Mouse (Mus musculus): Measurements from ENCODE around the gene Ffar4. TPM values are rescaled to one million over a fixed set of nuclear protein-coding genes. Genes with fewer than 3 reads are reported as not detected.

The Ffar4 gene
- polyA plus RNA-seq, 1 experiment from 2014 or later: not detected

DNA sequence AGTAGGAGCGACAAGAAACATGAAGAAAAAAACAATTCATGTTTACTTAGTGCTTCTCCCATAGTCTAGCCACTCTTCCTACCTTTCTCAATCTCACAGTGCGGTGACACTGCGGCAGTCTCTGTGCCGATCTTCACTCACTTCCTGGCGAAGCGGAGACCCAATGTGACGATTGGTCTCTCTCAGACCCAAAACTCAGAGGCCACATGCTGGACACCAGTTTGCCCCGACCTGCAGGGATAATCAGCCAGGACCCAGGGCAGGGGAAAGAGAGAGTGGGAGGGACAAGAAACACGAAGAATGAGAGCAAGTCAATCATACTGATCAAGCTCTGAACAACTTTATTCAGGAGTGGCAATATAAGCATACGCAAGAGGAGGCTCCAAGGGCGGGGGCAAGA is 21.8 kb upstream of the Ffar4 start:
- ATAC-seq (ENCODE audit: low FRiP score, low read depth): no peak

DNA sequence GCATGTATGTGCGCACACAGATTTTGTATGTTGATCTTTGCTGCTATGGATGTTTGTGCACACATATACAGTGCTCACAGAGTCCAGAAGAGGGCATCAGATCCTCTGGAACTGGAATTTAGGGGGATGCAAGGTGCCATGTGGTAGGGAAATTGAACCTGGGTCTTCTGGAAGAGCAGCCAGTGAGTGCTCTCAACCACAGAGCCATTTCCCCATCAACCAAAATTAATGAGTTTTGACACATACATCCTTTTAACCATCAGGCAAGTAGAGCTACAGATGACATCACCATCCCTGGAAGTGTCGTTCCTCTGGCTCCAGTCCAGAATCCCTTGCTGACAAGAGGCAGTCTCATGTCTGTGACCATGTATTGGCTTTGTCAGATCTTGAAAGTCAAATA is 20.6 kb upstream of the Ffar4 start:
- WGBS: 87% methylated on average over 2 of the region's 2 CpGs
- H3K9me3 ChIP-seq: no peaks in the 10 kb centered on the region
- H3K4me2 ChIP-seq (replicated peaks): no peak overlapping the region
- H3K4me3 ChIP-seq: no peak overlapping the region
- no peak for ATAC-seq (ENCODE audit: low FRiP score, low read depth)
- no peaks in the 10 kb centered on the region for H3K27me3 ChIP-seq
- peaks cover 22% of the 10 kb centered on the region for H3K36me3 ChIP-seq
- H3K27ac ChIP-seq (replicated peaks): no peak overlapping the region
- no peaks in the 10 kb centered on the region for H3K4me1 ChIP-seq
- no peak overlapping the region for H3K9ac ChIP-seq (replicated peaks)

More for the DNA sequence above, 21.8 kb upstream of the Ffar4 start:
- no peak overlapping the region for H3K4me3 ChIP-seq
- H3K27me3 ChIP-seq: no peaks in the 10 kb centered on the region
- H3K9ac ChIP-seq (replicated peaks): no peak overlapping the region
- no peaks in the 10 kb centered on the region for H3K9me3 ChIP-seq
- no peak overlapping the region for H3K27ac ChIP-seq (replicated peaks)
- H3K36me3 ChIP-seq: peaks cover 34% of the 10 kb centered on the region
- H3K4me2 ChIP-seq (replicated peaks): no peak overlapping the region
- 83% methylated on average over 11 of the region's 11 CpGs for WGBS
- no peaks in the 10 kb centered on the region for H3K4me1 ChIP-seq

DNA sequence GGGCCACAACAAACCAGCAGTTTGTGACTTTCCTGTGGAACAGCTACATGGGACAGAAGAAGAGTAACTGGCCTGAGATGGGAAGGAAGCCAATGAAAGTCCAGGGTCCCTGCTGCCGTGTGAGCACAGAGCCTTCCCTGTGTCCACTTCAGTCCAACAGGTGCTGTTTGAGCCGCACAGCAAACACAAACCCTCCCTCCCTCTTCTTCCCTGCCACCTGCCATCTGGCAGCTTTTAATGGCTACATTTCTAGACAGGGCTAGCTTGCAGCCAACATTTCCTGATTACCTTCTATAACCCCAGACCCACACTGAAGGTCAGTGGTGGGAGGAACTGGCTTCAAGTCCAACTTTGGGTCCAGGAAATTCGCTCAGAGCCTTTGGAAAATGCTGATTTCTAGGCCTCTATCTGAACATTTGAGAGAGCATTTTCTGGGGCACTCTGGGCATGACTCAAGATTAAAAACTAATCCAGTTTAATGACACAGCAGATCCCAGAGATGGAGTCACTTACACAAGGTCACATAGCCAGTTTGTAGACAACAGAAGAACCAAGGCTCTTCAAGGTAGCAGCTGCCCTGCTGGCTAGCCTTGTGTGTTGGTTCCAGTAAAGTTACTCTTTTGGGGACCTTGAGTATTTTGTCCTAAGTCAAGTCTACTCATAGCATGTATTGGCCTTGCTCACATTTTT is 18.9 kb upstream of the Ffar4 start:
- ATAC-seq (ENCODE audit: low FRiP score, low read depth): no peak
- Histone ChIP-seq H3K27ac (replicated peaks) (no peak overlapping the region), H3K36me3 (peaks cover 7% of the 10 kb centered on the region), H3K9ac (replicated peaks) (no peak overlapping the region), H3K4me3 (no peak overlapping the region), H3K4me2 (replicated peaks) (no peak overlapping the region), H3K9me3 (no peaks in the 10 kb centered on the region), H3K27me3 (no peaks in the 10 kb centered on the region), H3K4me1 (no peaks in the 10 kb centered on the region)
- WGBS: 78% methylated on average over 3 of the region's 3 CpGs

DNA sequence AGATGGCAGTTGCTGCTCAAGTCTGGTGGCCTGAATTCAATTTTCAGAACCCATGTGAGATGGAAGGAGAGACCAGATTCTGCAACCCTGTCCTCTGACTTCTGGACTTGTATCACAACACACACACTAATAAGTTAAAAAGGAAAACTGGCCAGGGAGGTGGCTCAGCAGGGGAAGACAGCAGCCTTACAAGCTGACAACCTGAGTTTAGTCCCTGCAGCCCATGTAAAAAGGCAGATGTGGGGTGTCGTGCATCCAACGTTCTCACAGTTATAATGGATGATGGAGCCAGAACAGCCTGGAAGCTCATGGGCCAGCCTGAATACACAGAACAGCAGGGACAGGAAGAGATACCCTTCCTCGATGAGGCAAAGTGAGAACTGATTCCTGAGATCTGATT is 15.5 kb upstream of the Ffar4 start:
- H3K27me3 ChIP-seq: no peaks in the 10 kb centered on the region
- no peak overlapping the region for H3K4me3 ChIP-seq
- no peaks in the 10 kb centered on the region for H3K36me3 ChIP-seq
- no peaks in the 10 kb centered on the region for H3K9me3 ChIP-seq
- no peaks in the 10 kb centered on the region for H3K4me1 ChIP-seq
- H3K27ac ChIP-seq (replicated peaks): no peak overlapping the region
- ATAC-seq (ENCODE audit: low FRiP score, low read depth): no peak
- no peak overlapping the region for H3K4me2 ChIP-seq (replicated peaks)
- no peak overlapping the region for H3K9ac ChIP-seq (replicated peaks)
- WGBS: 82% methylated on average over 3 of the region's 3 CpGs

DNA sequence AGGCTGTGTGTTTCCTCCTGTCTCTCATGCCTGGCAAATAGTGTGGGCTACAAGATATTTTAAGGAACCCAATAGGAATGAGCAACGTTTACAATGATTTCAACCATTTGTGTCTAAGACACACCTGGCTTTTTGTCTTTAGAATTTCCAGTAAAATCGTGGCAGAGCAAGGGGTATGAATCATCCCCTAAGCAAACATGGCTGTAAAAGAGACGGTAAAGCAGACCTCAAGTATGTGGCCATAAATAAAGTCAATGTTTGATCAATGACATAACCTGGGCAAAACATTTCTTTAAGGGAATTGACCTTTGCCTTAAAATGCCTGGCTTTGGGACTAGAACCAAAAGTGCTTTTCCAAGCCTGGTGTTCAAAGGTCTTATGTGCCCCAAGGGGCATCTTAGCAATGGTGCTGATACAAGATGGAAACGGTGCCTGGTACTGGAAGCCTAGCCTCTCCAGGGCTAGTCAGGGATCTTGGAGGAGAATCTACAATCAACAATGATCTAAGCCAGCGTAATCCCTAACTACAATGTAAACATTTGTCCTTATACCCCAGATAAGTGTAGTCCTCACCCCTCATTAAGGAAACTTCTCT is 13.8 kb upstream of the Ffar4 start:
- WGBS: 82% methylated on average over 5 of the region's 5 CpGs
- H3K36me3 ChIP-seq: no peaks in the 10 kb centered on the region
- H3K27ac ChIP-seq (replicated peaks): no peak overlapping the region

DNA sequence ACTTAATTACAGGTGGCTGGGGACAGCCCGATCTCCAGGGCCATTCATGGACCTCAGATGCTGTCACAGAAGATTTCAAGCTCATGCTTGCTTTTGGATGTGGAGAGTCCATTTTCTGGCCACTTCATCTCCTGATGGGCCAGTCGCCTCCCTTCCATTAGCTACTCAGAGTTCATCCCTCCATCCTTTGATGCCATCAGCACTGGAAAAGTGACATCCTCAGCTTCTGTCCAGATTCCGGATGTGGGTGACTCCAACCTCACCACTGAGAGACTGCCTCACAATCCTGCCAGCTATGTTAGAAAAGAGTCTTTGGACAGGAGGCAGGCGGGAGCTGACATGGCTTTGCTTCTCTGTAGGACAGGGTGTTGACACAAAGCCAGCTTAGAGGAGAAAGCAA is 11.0 kb upstream of the Ffar4 start:
- Histone ChIP-seq H3K27me3 (no peaks in the 10 kb centered on the region), H3K4me3 (no peak overlapping the region), H3K27ac (replicated peaks) (no peak overlapping the region), H3K9me3 (no peaks in the 10 kb centered on the region), H3K9ac (replicated peaks) (no peak overlapping the region), H3K4me2 (replicated peaks) (no peak overlapping the region), H3K36me3 (no peaks in the 10 kb centered on the region), H3K4me1 (no peaks in the 10 kb centered on the region)
- 81% methylated on average over 4 of the region's 4 CpGs for WGBS
- no peak for ATAC-seq (ENCODE audit: low FRiP score, low read depth)

More for the DNA sequence above, 13.8 kb upstream of the Ffar4 start:
- H3K9me3 ChIP-seq: no peaks in the 10 kb centered on the region
- H3K4me2 ChIP-seq (replicated peaks): no peak overlapping the region
- no peaks in the 10 kb centered on the region for H3K27me3 ChIP-seq
- no peak overlapping the region for H3K9ac ChIP-seq (replicated peaks)
- no peaks in the 10 kb centered on the region for H3K4me1 ChIP-seq
- H3K4me3 ChIP-seq: no peak overlapping the region
- no peak for ATAC-seq (ENCODE audit: low FRiP score, low read depth)

DNA sequence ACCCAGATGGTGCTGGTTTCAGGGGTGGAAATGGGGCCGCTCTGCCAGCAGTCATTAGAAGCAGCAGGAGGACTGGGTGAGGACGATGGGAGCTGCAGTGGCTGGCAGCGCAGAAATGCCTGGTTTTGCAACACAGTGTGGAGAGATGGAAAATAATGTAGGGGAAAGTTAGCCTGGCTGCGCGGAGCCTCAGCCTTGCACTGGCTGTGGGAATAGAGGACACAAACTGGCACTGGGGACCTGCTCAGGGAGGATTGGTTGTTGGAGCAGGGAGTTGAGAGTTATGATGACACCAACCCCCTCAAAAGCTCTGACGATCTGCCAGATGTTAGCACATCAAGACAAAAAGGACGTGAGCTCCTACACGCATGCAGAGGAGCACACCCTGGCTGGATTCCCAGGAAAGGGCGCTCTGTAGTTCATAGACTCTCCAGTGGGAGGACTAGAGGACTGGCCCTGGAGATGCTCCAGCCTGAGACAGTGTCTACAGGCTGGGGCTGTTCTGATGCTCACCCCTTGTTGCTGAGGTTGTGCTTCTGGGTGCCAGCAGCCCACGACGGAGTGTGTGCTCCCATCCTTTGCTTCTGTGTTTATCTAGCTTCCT is 9.8 kb upstream of the Ffar4 start:
- Histone ChIP-seq H3K27ac (replicated peaks) (no peak overlapping the region), H3K4me3 (no peak overlapping the region), H3K27me3 (no peaks in the 10 kb centered on the region), H3K9ac (replicated peaks) (no peak overlapping the region), H3K36me3 (no peaks in the 10 kb centered on the region), H3K4me1 (no peaks in the 10 kb centered on the region), H3K4me2 (replicated peaks) (no peak overlapping the region), H3K9me3 (no peaks in the 10 kb centered on the region)
- no peak for ATAC-seq (ENCODE audit: low FRiP score, low read depth)
- WGBS: 63% methylated on average over 11 of the region's 11 CpGs

DNA sequence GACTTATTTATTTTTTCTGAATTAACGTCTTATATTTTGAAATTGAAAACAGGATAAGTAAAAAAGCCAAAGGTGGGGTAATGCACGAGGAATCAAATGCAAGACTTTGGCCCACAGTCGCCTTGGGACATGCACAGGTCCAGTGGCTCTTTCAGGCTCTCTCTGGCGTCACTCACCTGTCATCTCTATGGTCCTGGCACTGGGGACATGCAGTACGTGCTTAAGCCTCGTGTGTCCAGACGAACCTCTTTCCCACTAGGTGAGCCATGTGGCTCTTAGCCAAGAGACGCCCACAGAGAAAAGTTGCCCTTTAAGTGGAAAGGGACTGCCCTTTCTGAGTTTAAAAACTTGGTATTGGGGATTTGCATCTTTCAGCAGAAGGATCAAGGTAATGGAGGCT is 7.5 kb upstream of the Ffar4 start:
- H3K36me3 ChIP-seq: no peaks in the 10 kb centered on the region
- 86% methylated on average over 8 of the region's 8 CpGs for WGBS
- H3K27me3 ChIP-seq: no peaks in the 10 kb centered on the region
- H3K4me3 ChIP-seq: no peak overlapping the region
- no peak overlapping the region for H3K27ac ChIP-seq (replicated peaks)
- no peak for ATAC-seq (ENCODE audit: low FRiP score, low read depth)
- no peak overlapping the region for H3K4me2 ChIP-seq (replicated peaks)
- no peaks in the 10 kb centered on the region for H3K4me1 ChIP-seq
- no peak overlapping the region for H3K9ac ChIP-seq (replicated peaks)
- H3K9me3 ChIP-seq: no peaks in the 10 kb centered on the region

DNA sequence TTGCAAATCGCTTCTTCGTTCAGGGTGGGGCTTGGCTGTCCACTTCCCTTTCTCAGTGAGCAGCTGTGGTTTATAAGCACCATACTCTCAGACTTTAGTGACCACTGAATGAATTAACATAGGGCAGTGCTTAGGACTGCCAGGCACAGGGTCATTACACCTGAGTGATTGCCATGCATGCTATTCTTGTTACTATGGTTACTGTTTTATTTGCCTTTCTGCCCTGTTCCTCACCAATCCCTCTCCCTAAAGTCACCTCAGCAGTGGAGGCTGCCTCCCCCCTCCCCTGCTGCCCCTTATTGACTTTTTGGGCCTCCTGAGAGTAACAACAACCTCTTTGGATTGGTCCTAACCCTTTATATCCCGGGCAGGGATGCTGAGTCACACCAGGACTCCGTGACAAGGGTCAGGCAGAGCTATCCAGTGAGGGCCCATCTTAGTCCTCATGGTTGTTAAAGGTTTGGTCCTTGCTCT is 5.3 kb upstream of the Ffar4 start:
- H3K27me3 ChIP-seq: peaks cover 19% of the 10 kb centered on the region
- no peak overlapping the region for H3K4me3 ChIP-seq
- 46% methylated on average over 4 of the region's 4 CpGs for WGBS
- H3K9me3 ChIP-seq: no peaks in the 10 kb centered on the region
- no peak overlapping the region for H3K4me2 ChIP-seq (replicated peaks)
- H3K27ac ChIP-seq (replicated peaks): no peak overlapping the region
- no peak for ATAC-seq (ENCODE audit: low FRiP score, low read depth)
- H3K4me1 ChIP-seq: no peaks in the 10 kb centered on the region
- H3K36me3 ChIP-seq: no peaks in the 10 kb centered on the region
- no peak overlapping the region for H3K9ac ChIP-seq (replicated peaks)

DNA sequence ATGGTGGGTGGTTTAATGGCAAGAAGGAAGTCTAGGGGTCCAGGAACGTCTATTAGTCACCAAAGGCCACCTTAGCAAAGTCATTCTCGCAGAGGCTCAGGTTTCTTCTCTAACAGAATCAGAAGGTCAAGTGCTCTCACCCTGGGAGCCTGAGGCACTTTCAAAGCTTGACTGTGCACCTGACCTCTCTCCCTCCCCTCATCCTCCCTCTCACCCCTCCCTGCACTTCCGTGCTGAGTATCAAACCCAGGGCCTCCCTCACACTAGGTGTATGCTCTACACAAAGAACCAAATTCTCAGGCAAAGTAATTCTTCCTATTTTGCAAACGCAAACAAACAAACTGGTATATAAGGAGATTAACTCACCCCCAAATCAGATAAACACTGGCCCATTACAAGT is 640 bp upstream of the Ffar4 start:
- Histone ChIP-seq H3K27me3 (peaks cover 50% of the 10 kb centered on the region), H3K4me2 (replicated peaks) (no peak overlapping the region), H3K27ac (replicated peaks) (no peak overlapping the region), H3K36me3 (no peaks in the 10 kb centered on the region), H3K9ac (replicated peaks) (no peak overlapping the region), H3K4me3 (no peak overlapping the region), H3K9me3 (no peaks in the 10 kb centered on the region), H3K4me1 (peaks cover 10% of the 10 kb centered on the region)
- WGBS: 6% methylated on average over 4 of the region's 4 CpGs
- no peak for ATAC-seq (ENCODE audit: low FRiP score, low read depth)

DNA sequence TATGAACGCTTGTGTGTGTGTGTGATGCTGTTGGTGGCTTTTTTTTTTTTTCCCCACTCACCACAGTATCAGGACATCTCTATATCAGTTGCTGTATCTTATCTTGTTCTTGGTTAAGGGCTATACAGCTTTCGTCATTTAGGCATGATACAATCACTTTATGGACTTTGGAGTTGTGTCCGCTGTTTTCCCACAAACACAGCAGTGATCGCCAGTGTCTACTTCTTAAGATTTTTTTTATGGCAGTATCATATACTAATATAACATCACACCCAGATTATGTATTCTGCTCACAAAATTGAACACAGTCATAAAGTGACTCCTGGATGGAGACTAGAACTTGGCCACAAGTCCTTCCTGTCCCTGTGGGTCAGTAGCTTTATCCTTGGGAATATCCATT is 11.0 kb downstream of the Ffar4 start:
- Histone ChIP-seq H3K4me1 (no peaks in the 10 kb centered on the region), H3K9ac (replicated peaks) (no peak overlapping the region), H3K9me3 (no peaks in the 10 kb centered on the region), H3K27me3 (no peaks in the 10 kb centered on the region), H3K36me3 (no peaks in the 10 kb centered on the region), H3K27ac (replicated peaks) (no peak overlapping the region), H3K4me2 (replicated peaks) (no peak overlapping the region), H3K4me3 (no peak overlapping the region)
- 89% methylated on average over 4 of the region's 4 CpGs for WGBS
- ATAC-seq (ENCODE audit: low FRiP score, low read depth): no peak

DNA sequence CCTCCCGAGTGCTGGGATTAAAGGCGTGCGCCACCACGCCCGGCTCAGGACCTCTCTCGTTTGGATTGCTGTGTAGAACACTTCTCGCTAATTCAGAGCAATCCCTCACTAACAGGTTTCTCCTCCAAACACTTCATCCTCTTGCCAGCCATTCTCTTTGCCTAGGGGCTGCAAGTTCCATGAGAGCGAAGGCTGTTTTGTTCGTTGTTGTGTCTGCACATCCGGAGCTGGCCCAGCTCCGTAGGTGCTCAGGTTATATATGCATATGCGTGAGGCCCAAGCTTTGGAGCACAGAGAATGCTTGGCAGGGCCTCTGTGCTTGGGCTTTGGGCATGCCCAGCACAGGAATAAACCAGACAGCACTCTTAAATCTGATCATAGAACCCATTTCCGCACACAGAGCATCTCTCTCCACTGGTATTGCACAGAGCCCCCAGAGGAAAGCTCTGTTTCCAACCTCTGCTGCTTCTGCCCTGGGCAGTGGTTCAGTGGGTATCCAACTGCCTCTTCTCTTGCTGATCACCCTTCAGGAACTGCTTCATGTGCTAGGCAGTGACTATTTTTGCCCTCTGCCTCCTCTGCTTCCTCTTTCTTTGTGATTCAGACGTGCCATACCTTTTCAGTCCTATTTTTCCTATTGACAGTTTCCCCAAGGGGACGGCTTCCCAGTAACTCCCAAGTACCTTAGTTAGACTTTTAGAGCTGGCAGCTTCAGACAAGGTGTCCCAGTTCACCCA is 12.8 kb downstream of the Ffar4 start:
- Histone ChIP-seq H3K4me2 (replicated peaks) (no peak overlapping the region), H3K4me1 (no peaks in the 10 kb centered on the region), H3K27me3 (no peaks in the 10 kb centered on the region), H3K4me3 (no peak overlapping the region), H3K36me3 (no peaks in the 10 kb centered on the region), H3K9me3 (no peaks in the 10 kb centered on the region), H3K27ac (replicated peaks) (no peak overlapping the region), H3K9ac (replicated peaks) (no peak overlapping the region)
- ATAC-seq (ENCODE audit: low FRiP score, low read depth): no peak
- WGBS: 93% methylated on average over 15 of the region's 15 CpGs

Data from midbrain, embryonic 12.5 days (tissue).